Mouse (Mus musculus) right cerebral cortex, postnatal 36 days (tissue): ENCODE data around the gene Chrna1.

Source experiments
- DNase-seq, 2 experiments: peaks; one replicate each; pipeline ENCODE4 v3.0.0; 2022; ENCODE audit warnings: low spot score in 2 of 2, mixed read lengths in 1 of 2

The Chrna1 gene

DNA sequence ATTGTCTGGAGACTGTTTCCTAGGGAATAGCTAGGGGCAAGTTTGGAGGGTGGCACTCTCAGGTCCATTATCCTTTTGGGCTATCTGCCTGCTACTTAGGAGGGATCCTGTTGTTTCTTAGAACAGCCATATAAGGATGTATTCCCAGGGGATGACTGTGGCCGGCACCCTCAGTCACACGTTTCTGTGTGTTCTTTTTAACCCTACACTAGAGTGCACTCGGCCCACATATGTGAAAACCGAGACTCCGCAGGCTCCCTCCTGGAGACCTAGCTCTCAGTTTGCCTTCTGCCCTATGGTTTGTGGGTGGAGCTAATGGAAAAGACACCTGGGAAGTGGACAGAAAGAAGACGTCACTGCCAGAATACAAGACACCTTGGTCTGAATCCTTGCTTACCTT is 11.1 kb upstream of the Chrna1 start:
- DNase-seq: no peak

DNA sequence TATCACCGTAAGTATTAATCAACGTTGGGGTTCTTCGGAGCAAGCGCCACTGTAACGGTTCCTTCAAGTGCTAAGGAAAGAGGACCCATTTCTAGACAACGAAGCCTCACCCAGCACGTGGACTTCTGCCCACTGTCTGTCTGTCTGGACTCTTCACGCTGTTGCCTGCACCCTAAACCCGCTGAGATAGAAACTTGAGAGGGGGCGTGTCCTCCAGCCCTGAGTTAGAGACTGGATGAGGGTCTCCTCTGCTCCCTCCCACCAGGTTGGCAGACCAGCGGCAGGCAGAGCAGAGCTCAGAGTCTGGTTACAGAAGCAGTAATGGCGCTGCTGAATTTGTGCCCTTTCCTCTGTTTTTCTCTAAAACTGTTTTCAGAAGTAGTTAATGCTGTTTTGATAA is 10.0 kb upstream of the Chrna1 start:
- DNase-seq: no peak

DNA sequence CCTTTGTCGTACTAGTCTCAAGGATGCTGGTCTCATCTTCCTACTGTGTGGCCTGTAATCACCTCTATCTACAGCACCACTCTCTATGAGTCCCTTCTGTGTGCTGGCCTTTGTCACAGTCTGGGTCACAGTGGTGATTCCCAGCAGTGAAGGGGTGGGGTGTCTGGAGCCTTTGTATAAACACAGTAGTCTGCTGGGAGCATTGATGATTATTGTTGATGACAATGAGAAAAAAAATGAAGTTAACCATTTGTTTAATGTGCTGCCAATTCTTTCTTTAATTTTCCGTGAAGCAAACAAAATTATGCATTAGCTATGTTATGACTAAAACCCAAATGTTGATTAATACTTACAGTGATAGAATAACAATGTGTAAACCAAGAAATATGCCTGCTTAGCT is 8.8 kb upstream of the Chrna1 start:
- no peak for DNase-seq

DNA sequence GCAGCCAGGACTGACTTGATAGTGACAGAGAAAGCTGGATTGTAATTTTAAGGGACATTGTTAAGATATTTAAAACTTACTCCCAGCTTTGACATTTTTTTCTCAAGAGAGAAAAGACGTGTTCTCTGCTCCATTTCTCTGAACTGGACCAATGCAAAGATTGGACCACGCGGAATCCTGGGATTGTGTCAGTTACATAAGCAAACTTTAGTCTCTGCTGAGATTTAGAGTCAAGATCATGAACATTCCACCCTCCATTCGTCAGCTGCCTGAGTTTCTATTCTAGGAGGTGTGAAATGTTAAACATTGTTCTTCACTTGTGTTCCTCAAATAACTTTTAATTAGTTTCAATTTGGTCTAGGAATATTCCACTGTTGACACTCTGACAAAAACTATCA is 7.0 kb upstream of the Chrna1 start:
- no peak for DNase-seq

DNA sequence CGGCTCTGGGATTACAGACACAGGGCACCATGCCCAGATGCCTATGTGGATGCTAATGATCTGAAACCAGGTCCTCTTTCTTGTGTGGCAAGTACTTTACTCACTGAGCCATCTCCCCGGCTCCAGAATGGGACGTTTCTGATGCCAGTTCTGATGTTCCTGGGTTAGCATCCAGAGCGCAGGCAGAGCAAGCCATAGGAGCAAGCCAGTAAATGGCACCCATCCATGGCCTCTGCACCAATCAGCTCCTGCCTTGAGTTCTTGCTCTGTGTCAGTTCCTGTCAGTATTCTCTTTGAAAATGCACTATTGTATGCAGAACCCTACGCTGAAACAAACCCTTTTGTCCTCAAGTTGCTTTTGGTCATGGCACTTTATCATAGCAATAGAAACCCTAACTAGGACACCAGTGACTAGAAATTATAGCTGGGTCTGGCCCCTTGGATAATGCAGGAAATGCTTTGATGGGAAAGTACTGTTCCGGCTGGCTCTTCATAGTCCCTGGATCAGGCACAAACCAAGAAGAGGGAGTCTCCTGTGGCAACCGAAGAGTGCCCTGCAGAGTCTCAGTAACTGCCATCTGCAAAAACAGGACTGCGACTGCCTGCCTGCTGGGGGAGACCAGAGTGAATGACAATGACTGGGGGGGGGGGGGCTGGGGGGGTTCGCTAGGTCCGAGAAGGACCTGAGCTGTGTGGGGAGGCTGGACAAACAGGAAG is 6.4 kb upstream of the Chrna1 start:
- DNase-seq: no peak

DNA sequence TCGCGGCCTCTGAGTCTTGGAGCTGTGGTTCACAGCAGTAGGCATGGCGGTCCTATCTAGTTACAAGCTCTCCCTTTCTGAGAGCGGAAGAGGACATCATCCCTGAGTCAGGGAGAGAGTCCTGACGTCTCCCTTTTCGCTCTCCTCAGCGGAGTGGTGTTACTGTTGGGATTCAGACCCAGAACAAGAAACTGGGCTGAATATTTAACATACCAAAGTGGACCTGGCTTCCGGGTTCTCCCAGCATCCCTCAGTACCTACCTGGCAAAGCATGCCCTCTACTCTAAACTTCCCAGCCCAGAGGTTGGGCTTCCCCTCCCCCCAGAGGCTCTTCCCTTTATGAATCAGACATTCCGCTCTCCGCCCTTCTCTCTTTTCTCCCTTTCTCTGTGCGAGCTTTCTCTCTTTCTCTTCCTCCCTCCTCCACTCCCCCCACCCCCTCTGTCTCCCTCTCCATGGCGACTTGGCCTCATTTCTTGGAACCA is 5.3 kb upstream of the Chrna1 start:
- DNase-seq: no peak

DNA sequence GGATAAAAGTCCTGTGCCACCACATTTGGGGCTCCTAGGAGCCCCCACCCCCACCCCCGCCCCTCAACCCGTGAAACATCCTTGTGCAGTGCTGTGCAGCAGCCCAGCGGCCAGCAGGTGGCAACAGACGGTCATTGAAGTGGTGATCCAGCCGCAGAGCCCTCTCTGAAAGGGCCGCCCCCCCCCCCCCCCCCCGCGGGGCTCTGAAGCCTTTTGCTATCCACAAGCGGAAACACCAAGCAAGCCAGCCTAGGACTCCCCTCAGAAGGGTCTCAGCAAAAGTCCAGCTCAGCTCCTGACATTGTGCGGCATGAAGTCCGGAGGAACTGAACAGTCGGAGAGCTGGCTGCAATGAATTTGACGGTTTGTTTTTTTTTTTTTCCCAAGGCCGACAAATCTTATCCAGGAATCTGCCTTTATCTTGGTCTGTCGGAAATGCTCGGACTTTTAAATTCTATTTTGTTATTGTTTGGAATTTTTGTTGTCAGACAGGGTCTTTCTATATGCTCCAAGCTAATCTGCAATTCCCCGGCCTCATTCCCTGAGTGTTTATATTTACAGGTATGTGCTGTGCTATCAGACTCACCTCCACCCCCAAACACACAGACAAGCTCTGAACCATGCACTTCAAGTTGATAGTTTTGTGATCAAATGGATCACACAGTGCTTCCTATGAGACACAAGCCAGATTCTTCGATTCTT is 4.7 kb upstream of the Chrna1 start:
- DNase-seq: peak; percentile 73 to 80

DNA sequence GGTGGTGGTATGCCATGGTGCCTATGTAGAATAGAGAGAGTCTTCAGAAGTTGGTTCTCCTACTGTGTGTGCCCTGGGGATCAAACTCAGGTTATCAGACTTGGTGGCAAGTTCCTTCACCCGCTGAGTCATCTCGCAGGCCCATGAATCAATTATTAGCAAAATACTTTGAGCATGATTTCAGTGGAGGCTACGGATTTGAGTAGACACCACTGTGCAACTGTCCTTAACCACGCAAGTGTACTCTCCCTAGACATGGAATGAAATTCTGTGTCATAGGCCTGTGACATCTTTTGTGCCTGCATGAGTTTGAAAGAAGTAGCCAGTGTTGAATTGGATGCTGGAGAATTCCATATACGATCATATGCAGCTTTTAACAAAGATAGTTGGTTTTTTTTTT is 582 bp upstream of the Chrna1 start:
- DNase-seq: no peak

DNA sequence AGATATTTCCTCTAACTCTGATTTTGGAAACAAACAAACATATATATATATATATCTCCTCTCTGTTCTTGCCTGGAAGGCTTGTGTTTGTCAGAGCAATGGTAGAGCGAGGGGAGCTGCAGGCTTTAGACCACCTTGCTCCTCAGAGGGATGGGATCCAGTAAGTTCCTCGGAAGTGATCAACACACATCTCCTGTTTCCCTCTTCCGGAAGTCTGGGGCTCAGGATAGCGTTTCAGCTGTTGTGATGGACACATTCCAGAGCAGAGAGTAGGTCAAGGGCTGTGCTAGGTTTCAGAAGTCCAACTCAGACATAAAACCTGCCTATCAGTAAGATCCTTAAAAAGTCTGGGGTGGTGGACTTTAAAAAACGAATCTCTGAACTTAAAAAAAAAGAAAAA is 970 bp downstream of the Chrna1 start:
- DNase-seq: no peak

DNA sequence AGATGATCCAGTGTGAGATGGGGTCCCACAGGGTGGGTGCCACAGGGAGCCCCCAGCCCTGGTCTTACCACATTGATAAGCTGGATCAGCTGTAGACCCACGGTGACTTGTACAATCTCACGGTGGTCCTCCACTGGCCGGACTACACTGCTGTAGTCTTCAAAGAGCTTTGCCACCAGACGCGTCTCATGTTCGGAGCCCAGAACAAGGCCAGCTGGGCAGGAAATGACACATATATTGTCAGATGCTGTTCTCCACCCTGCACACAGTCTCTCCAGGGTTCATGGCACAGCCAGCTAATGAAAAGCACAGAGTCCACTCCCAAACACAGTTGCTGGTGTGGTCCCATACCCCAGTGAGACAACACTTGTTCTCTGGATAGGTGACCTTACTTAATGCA is 5.7 kb downstream of the Chrna1 start:
- DNase-seq: no peak

DNA sequence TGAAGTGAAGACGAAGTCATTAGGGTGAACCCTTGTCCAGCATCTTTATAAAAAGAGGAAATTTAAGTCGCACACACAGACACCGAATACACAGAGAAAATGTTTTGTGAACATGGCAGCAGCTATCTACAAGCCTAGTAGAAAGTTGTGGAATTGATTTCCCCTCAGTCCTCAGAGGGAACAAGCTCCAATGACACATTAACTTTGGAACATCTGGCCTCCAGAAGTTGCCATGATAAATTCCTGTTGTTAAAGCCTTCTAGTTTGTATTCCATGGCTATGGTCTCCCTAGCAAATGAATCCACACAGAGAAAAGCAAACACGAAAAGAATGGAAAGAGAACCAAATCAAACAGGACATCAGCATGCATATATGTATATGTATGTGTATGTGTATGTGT is 6.6 kb downstream of the Chrna1 start:
- no peak for DNase-seq

DNA sequence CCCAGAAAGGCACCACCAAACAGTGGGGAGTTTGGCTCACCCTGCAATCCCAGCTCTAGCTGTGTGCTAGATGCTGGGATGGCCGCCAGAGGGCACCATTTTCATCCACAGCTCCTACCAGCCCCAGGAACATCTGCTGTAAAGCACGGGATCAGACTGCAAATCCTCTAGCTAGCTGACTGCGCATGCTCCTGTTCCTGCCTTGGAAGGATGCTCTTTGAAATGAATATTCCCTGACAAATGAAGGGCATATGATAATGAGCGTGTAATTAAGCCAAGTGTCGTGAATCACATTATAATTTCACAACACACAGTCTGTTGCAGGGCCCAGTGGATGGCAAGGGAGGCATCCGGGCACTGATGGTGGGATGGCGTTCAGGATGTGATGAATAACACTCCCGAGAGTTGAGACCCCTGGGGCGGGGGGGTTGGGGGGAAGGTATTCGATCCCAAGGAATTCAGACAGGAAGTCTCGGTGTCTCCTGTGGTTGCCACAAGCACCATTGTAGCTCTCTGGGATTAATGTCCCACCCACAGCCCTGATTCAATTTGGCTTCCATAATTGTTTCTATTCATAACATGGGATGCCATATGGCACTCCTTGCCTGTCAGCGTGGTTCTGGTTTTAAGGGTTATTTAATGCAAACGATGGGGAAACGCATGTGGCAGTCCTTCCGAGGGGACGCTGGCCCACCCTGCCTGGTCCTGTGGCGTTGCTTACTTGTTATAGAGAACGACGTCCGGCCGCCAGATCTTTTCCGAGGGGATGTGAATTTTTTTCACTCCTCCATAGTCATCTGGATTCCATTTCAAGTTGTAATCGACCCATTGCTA is 7.4 kb downstream of the Chrna1 start:
- peak; percentile 85 to 86 for DNase-seq

DNA sequence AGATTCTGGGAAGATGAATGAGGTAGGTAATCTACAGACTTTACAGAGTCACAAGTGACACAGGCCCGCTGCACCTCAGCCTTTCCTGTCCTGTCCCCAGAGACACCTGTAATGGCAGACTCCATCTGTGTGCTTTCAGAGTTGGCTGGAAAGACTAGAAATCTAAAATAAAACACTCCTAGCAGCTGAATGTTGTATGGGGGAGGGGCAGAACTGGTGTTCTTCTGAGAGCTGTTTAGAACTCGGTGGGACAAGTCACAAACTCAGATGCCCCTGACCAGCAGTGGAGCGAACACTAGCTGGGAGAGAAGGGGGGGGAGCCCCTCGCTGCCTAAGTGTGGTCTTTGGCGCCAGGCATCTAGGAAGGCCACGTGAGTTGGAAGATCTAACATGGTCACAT is 8.2 kb downstream of the Chrna1 start:
- DNase-seq: no peak

DNA sequence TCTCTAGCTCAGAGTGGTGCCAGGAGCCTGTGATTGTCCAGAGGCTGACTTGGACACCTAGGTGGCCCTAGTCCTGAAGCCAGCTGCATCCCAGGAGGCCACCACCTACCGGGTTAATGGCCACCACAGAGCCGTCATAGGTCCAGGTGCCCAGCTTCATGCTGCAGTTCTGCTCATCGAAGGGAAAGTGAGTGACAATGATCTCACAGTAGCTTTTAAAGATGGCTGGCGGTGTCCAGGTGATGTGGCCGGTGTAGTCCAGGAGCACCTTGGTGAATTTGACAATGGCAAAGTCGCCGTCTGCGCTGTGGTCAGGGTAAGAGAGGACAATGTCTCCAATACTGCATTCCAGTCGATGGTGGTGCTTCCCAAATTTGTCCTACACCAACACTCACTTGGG is 8.8 kb downstream of the Chrna1 start:
- DNase-seq: no peak

DNA sequence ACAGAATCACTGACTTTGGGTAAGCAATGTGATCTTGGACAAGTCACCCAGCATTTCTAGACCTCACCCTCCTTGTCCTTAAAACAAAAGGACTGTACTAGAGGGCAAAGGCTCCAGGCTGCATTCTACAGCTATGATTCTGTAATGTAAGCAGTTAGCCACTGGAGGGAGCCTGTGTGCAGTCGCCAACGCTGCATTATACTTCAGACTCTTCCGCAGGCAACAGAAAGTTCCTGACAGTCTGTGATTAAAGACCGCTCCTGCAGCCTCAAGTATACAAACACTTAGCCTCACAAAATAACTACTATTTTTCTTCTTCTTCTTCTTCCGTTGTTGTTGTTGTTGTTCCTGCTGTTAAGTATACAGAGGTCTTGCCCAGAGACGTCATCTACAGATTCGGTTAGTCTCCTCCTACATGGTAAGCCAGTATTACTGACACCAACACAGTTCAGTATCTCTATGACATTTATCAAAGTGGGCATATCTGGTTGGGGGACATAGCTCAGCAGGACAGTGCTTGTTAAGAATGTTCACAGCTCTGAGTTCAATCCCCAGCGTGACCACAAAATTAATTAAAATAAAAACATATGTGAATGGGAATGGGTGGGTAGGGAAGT is 13.0 kb downstream of the Chrna1 start:
- DNase-seq: no peak

DNA sequence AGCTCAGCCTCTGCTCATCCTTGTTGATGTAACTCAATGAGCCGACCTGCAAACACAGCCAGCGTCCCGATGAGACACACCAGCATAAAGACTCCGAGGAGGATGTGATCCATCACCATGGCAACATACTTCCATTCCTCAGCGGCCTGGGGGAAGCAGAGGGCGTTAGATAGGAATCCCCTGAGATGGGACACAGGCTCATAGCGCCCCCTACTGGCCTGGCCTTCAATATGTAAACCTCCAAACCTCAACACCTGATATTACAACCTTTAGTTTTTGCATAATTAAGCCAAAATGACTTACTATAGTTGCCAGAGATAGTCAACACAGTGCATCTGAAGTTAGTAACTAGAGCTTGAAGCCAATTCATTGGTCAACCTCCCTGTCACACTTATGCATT is 14.0 kb downstream of the Chrna1 start:
- no peak for DNase-seq

DNA sequence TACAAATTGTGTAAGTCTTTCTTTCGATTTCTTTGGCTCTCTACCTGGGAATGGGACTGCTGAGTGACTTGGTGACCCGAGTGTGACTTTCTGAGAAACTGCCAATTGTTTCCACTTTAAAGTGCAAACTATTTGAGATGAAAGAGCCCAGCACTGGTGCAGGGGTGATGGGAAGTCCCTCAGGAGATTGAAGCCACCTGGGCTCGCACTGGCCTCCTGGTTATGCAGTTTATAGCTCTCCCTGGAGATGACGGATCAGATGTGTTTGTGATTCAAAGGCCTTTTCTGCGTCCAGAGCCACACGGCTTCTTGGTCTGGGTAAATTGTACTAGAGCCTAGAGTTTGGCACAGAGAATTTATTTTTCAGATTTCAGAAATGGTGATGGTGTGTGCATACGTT is 16.4 kb downstream of the Chrna1 start:
- DNase-seq: no peak

DNA sequence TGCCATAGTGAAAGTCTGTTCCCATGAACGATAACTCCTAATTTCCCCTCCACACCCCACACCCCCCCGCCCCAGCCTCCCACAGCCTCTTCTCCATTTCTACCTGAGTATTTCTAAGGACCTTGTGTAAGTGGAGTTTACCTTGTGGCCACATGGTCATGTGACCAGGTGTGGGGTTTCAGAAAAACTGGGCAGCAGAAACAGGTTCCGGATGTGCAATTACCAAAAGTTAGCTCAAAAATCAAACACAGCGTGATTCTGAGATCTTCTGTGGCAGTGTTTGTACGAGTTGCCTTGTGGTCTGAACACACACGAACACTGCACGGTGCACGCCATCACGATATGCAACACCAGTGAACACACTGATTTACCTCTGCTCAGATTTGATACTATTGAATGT is 17.5 kb downstream of the Chrna1 start:
- no peak for DNase-seq

DNA sequence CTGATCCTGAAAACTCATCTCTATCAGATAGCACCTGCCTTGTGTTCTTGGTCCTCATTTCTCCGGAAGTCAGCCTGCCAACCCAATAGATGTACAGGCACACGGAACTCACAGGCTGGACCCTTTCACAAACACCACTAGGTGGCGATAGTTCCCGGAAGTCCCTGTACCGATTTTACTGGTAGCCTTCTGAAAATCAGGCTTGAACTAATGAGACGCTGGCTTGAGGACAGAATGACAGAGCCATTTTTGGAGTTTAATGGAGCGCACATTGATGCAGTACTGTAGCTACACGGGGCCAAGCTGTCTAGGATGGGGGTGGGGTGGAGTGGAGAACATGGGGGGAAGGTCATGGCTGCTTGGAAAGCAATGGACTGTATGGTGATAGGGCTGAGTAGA is 18.5 kb downstream of the Chrna1 start:
- DNase-seq: no peak

DNA sequence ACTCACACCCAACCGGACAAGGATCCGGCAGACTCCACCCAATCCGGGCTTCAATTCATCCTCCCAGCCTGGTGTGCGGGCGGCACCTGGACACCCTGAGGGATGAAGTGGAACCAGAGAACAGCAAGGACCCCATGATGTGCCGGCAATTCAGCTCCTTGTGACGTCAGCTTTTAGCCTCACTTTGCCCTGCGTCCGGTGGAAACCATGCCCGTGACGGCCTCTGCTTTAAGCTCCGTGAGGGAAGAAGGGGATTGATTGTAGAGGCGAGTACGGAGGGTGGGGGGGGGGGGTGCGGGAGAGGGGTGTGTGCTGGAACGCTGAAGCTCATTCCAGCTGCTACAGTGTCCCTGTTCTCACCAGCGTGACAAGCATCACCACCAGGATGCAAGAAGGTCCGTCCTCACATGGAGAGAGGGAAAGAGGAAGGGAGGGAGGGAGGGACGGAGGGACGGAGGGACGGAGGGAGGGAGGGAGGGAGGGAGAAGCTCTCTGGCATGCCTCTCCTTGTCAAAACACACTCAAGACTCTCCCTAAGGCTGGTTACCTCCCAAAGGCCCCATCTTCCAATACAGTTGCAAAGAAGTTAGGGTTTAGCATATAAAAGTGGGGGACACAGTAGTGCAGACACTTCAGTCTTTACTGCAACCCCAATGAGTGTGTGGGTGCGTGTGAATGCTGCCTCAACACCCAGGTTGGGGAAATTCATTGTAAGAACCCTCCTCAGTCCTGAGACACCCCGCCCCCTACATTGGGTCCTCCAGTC is 19.1 kb downstream of the Chrna1 start:
- DNase-seq: no peak

DNA sequence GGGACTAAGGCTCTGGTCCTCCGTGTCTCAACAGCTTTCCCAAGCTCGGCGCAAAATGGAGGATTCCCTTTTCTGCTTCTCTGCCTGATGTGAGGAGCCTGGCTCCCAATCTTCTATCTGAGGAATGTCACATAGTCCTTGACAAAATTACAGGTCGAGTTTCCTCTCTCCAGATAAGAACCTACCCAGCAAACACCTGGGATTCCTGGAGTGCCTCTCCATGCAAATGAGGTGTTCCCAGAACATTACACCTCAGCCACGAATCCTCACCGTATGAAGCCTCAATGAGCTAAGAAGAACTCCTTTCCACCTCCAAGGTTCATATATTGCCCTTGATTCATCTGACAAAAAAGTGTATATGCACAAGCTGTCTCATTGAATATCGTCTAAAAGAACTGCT is 19.7 kb downstream of the Chrna1 start:
- no peak for DNase-seq

DNA sequence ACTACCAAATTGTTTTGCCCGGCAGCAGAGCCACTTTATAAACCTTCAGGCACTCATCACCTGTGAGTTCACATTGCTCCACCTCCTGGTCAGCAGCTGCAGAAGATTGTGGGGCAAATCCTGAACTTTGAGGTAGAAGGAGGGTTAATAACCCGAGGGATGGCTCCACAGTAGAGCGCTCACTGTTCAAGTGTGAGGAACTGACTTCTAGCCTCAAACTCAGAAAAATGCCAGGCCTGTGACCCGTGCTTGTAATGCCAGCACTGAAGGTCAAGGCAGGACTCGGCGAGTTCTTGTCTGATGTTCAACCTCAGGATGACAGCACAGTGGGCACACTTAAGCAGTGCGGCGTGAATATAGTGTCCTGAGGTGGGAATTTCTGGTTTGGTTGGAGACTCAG is 22.2 kb downstream of the Chrna1 start:
- no peak for DNase-seq
